Mouse (Mus musculus): ENCODE measurements at regions not wholly inside any gene's neighbourhood (a gene's known extent, or its start where the extent isn't known, plus 50 kb on each side); places are given as distances from the start of the nearest gene placed in this dataset.

GRCm38 (mm10) chr11:48599573-48600127 lies 200.5 kb upstream of the Rack1 start:
- TF ChIP-seq POLR2A (IDR thresholded peaks at IDR 0.05; ENCODE audit: extremely low read depth, insufficient read depth, low read length) (no peak), CTCF (IDR thresholded peaks at IDR 0.05; ENCODE audit: extremely low read depth, insufficient read depth, low read length) (no peak)

Data from cortical plate, adult 2 months (tissue).